Mouse (Mus musculus) ES-E14 (cell line): ENCODE measurements at regions not wholly inside any gene's neighbourhood (a gene's known extent, or its start where the extent isn't known, plus 50 kb on each side); places are given as distances from the start of the nearest gene placed in this dataset.

Experiments
- HCFC1 ChIP-seq: IDR thresholded peaks from 2 replicates; pipeline ENCODE4 v1.6.1; 2012; ENCODE audit warnings: low read length, inconsistent platforms, borderline replicate concordance; ENCODE audit not compliant: insufficient read depth
- MAFK ChIP-seq: IDR thresholded peaks from 2 replicates; pipeline ENCODE4 v1.6.1; 2014; ENCODE audit warnings: mild to moderate bottlenecking, low read depth, low read length, inconsistent platforms; ENCODE audit not compliant: insufficient read depth

DNA sequence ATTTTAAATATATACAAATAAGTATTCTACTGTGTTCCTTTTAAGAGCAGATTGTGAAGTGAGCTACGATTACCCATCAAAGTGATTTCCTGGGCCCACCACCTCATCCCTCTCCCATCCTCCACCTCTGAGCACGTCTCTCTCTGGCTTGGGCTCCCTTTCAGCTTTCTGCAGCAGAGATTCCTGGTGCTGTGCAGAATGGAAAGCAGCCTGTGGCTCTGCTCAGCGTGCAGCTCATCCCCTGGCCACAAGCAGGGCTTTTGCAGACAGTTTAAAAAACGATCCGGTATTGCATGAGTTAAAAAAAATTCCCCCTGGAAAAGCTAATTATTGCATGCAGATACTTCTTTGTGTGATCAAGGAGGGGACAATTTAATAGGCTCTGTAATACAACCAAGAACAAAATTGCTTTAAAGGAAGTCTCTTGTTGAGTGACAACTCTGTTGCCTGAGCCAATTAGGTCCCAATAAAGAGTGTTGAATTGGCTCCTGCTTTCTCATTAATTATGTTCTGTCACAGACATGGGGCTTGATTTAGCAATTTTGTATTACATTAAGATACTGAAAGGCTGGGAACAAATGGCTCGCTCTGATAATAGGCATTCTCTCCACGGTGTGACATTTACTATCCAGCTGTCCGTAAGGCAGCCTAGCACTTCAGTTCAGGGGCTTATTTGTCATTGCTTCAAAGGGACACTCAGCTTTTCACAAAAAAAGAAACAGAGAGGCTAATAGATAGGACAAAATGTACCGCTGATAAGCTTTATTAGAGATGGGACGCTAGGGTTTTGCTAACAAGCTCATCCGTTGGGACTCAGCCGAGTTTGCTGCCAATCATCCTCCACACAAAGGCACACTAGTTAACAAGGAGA is 345.9 kb upstream of the G2e3 start:
- TF ChIP-seq HCFC1 (no peak), MAFK (no peak)
